Mouse (Mus musculus): ENCODE results near the gene Kdm7a. TPM values are rescaled to one million over a fixed set of nuclear protein-coding genes. Genes with fewer than 3 reads are reported as not detected.

Kdm7a gene
- polyA plus RNA-seq, 1 experiment from 2014 or later, result 19.7 TPM

Other genes starting within 250 kb of the Kdm7a start
- 3.4 and 3.7 TPM in 2 replicates for gene Parp12, start 88.4 kb downstream of the Kdm7a start, polyA plus RNA-seq (2014; fragmentation: Nextera tagmentation; extraction: Ambion mirVana)
- 54.1 and 58.8 TPM in 2 replicates for gene Slc37a3, start 170.9 kb upstream of the Kdm7a start, polyA plus RNA-seq (2014; fragmentation: Nextera tagmentation; extraction: Ambion mirVana)
- 0.19 and 0.26 TPM in 2 replicates for gene Rab19, start 174.4 kb upstream of the Kdm7a start, polyA plus RNA-seq (2014; fragmentation: Nextera tagmentation; extraction: Ambion mirVana)
- gene Mkrn1, start 213.7 kb upstream of the Kdm7a start, polyA plus RNA-seq (2014; fragmentation: Nextera tagmentation; extraction: Ambion mirVana), result 130 and 145 TPM in 2 replicates